Comparison of ENCODE assay signal across 28 mouse cellular contexts in the genomic region with DNA sequence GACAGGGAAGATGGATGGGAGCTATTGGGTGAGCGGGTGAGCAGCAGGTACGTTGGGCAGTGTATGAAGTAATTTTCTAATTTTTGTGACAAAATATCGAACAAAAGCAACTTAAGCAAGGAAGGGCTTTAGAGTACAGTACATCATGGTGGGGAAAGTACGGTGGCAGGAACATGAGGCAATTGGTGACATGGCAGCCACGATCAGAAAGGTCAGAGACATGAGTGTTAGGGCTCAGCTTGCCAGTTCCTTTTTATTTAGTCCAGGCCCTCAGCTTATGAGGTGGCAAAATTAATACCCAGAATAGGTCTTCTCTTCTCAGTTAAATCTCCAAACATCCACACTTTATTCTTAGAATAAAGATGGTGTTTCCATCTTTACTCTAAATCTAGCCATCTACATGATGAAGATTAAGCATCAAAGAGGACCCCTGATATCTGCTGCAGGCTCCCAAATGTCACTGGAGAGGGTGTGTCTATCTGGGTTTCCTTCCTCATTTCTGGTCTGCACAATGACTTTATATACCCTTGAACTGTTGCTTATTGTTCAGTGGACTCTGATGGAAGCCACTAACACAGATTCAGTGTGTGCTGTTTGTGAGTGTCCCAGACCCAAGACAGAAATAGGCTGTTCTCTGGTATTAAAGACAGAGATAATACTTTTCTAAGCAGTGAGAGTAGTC. TPM values are rescaled to one million over a fixed set of nuclear protein-coding genes. Genes with fewer than 3 reads are reported as not detected.
DNase-seq lines count a peak whose midpoint lies in the region; ATAC-seq lines count a peak whose summit lies in the region.
"Had no signal": no experiment of that assay in that cellular context is flagged by ENCODE, and none has a peak within 500 bp of the region (broad histone marks: within the 10 kb centered on the region; RNA-seq: fewer than 3 reads in every experiment).

No protein-coding gene starts in this region.

- H3K9me3 ChIP-seq in hindbrain, embryonic 11.5 days (ENCODE audit: control insufficient read depth, low read length), result no peaks in the 10 kb centered on the region
- H3K9me3 ChIP-seq: embryonic facial prominence, embryonic 10.5 days; forebrain, embryonic 10.5 days; heart, embryonic 13.5 days; hindbrain, embryonic 13.5 days; limb, embryonic 10.5 days; liver, embryonic 12.5 days; neural tube, embryonic 13.5 days had no signal

- H3K27ac ChIP-seq in hindbrain, embryonic 11.5 days (ENCODE audit: low read depth, low read length), result no peak overlapping the region
- H3K27ac ChIP-seq: embryonic facial prominence, embryonic 10.5 days; forebrain, embryonic 10.5 days; heart, embryonic 13.5 days; hindbrain, embryonic 13.5 days; kidney, postnatal 0 days; limb, embryonic 10.5 days; liver, embryonic 12.5 days; neural tube, embryonic 13.5 days had no signal

- no peaks in the 10 kb centered on the region for H3K27me3 ChIP-seq in hindbrain, embryonic 11.5 days (ENCODE audit: control insufficient read depth, insufficient read depth, low read length)
- H3K27me3 ChIP-seq: heart, embryonic 13.5 days; hindbrain, embryonic 13.5 days; liver, embryonic 12.5 days; neural tube, embryonic 13.5 days had no signal

- H3K9ac ChIP-seq in hindbrain, embryonic 11.5 days (ENCODE audit: low read depth, low read length), result no peak overlapping the region
- H3K9ac ChIP-seq: heart, embryonic 13.5 days; hindbrain, embryonic 13.5 days; liver, embryonic 12.5 days; neural tube, embryonic 13.5 days had no signal

- H3K4me2 ChIP-seq in hindbrain, embryonic 11.5 days (replicated peaks; ENCODE audit: low read depth, low read length), result no peak overlapping the region
- H3K4me2 ChIP-seq: heart, embryonic 13.5 days; hindbrain, embryonic 13.5 days; liver, embryonic 12.5 days; neural tube, embryonic 13.5 days had no signal

- H3K4me3 ChIP-seq in hindbrain, embryonic 11.5 days (ENCODE audit: low read depth, low read length), result no peak overlapping the region
- H3K4me3 ChIP-seq: embryonic facial prominence, embryonic 10.5 days; forebrain, embryonic 10.5 days; heart, embryonic 13.5 days; hindbrain, embryonic 13.5 days; limb, embryonic 10.5 days; liver, embryonic 12.5 days; myocyte; neural tube, embryonic 13.5 days had no signal

- no peaks in the 10 kb centered on the region for H3K36me3 ChIP-seq in hindbrain, embryonic 11.5 days (ENCODE audit: control insufficient read depth, insufficient read depth, low read length)
- H3K36me3 ChIP-seq: embryonic facial prominence, embryonic 10.5 days; forebrain, embryonic 10.5 days; heart, embryonic 13.5 days; hindbrain, embryonic 13.5 days; limb, embryonic 10.5 days; liver, embryonic 12.5 days; neural tube, embryonic 13.5 days had no signal

- ATAC-seq in granulocyte monocyte progenitor cell, adult 5-6 weeks (replicated peaks; ENCODE audit: poor library complexity, severe bottlenecking), result peak; percentile 63
- peak; percentile 45 for ATAC-seq in monocyte, adult 5-6 weeks (replicated peaks; ENCODE audit: insufficient number of reproducible peaks, low FRiP score, low TSS enrichment, poor library complexity, severe bottlenecking)
- ATAC-seq in hindbrain, embryonic 11.5 days (ENCODE audit: low FRiP score), result no peak
- ATAC-seq: forebrain, embryonic 16.5 days; liver, embryonic 12.5 days had no signal

- no peaks in the 10 kb centered on the region for H3K4me1 ChIP-seq in hindbrain, embryonic 11.5 days (replicated peaks; ENCODE audit: control insufficient read depth, insufficient read depth, low read length)
- H3K4me1 ChIP-seq: embryonic facial prominence, embryonic 10.5 days; forebrain, embryonic 10.5 days; heart, embryonic 13.5 days; hindbrain, embryonic 13.5 days; limb, embryonic 10.5 days; liver, embryonic 12.5 days; neural tube, embryonic 13.5 days had no signal

- DNase-seq in 416B (ENCODE audit: low read depth) (peak; percentile 43), MEL-GATA-1-ER (ENCODE audit: extremely low read depth, low read depth) (peak; percentile 51)
- no peak for DNase-seq in spleen, postnatal 4 days (ENCODE audit: low spot score in 2 of 2)
- DNase-seq in adrenal gland, postnatal 36 days, result no peak
- DNase-seq in hindbrain, embryonic 11.5 days (ENCODE audit: low spot score), result no peak
- DNase-seq: adrenal gland, postnatal 25 days; B cell, adult 2 months; cerebellum, adult 8-10 months; gastrocnemius, postnatal 10 days; heart, adult 18-20 months; heart, postnatal 14 days; kidney, adult 18-20 months; lung, adult 2 months; lung, postnatal 14 days; midbrain, embryonic 14.5 days; thymus, adult 18-20 months had no signal

- WGBS in hindbrain, embryonic 11.5 days, result 88% methylated on average over 5 of the region's 5 CpGs

RNA-seq across cellular contexts. Expression of gene Metrnl, which starts 46.8 kb away (rescaled TPM):
- total RNA-seq in granulocyte monocyte progenitor cell, adult 5-6 weeks (2014; fragmentation: Nextera tagmentation), result not detected in 2 replicates
- total RNA-seq in granulocyte monocyte progenitor cell, adult 5-6 weeks (2017), result 0.82 and 2.4 TPM in 2 replicates
- 262 to 469 TPM (median 399 TPM) in 3 replicates for total RNA-seq in monocyte, adult 5-6 weeks (2017)
- total RNA-seq in adrenal gland, postnatal 36 days (2021), result 10 to 100 TPM; 36.4 to 37.6 TPM
- 18.0 and 27.7 TPM in 2 replicates for polyA plus RNA-seq in hindbrain, embryonic 11.5 days (2014; fragmentation: Nextera tagmentation; extraction: Ambion mirVana)

Comparison
In these comparisons a context has a peak if more than half of its experiments do, and no peak if none do; other contexts are left out.
1. DNase-seq: peak in 416B (single experiment) and MEL-GATA-1-ER (single experiment); none in spleen, postnatal 4 days (0 of 2), adrenal gland, postnatal 36 days (0 of 2) and hindbrain, embryonic 11.5 days (single experiment).
2. RNA of gene Metrnl, which starts 46.8 kb away (total RNA-seq): 262 to 469 TPM in monocyte, adult 5-6 weeks and 36.4 to 37.6 TPM in adrenal gland, postnatal 36 days; 0.82 to 2.4 TPM in granulocyte monocyte progenitor cell, adult 5-6 weeks; every median in the first group is over 10 times any median in the second.